Mouse (Mus musculus) layer of hippocampus, postnatal 36 days (tissue): ENCODE data around the gene Klhl26. TPM values are rescaled to one million over a fixed set of nuclear protein-coding genes. Genes with fewer than 3 reads are reported as not detected.
"Not testable (repeated sequence)": the region's sequence is repeated elsewhere in the genome, so short reads cannot be mapped to it uniquely, and the experiment has no call there.

ENCODE experiments used
- DNase-seq, 2 experiments: peaks; one replicate each; pipeline ENCODE4 v3.0.0; 2022
- total RNA-seq, 2 experiments: library from RNA; stranded (reverse); gene quantifications; 2 replicates each; pipeline ENCODE4 v1.2.3; 2021

Klhl26 gene
- 10 to 100 TPM; 57.4 to 59.0 TPM for total RNA-seq

- peak; percentile 89 to 91 for DNase-seq
Measured at GRCm38 (mm10) chr8:70476333-70477268, at the start of gene Klhl26. Gene Klhl26 (minus strand): TSS chr8:70476968.

DNA sequence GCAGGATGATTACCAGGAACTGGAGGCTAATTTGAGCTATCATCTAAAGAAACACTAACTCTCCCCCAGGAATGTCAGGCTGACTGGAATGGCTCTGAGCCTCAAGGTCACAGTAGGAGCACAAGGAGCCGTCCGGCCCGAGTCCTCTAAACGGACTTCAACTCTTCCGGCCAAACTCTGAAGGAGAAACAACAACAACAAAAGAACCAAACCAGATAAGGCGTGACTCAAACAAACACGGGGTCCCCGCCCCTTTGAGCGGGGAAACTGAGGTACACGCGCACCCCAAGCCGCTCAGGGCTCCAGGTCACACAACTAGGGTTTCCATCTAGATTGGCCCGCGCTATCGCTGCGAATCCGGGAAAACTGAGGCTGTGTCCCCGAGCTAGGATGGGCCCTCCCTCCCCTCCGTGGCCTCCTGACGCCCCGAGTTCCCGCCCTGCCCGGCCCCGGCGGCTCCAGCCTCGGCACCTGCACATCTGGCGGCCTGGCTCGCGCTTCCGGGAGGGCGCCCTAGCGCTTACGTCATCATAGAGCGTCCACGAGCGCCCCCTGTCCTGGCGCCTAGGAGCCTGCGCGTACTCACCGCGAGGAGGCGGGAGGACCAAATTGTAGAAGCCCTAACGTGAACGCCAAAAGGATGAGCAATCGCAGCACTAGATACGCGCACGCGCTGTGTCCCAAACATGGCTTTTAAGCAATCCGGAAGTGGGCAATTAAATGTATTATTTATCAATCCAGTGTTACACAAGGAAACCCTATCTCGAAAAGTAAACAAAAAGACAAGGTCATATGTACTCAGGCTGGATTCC lies 46.0 kb upstream of the Klhl26 start:
- DNase-seq, result peak; percentile 95 to 96

- no peak for DNase-seq
Measured at GRCm38 (mm10) chr8:70519606-70520005, 42.8 kb upstream of the Klhl26 start.

- DNase-seq, result no peak
Measured at GRCm38 (mm10) chr8:70519043-70519442, 42.3 kb upstream of the Klhl26 start.

GRCm38 (mm10) chr8:70517940-70518643 lies 41.3 kb upstream of the Klhl26 start:
- no peak for DNase-seq

GRCm38 (mm10) chr8:70513441-70513840 lies 36.7 kb upstream of the Klhl26 start:
- DNase-seq, result no peak

DNA sequence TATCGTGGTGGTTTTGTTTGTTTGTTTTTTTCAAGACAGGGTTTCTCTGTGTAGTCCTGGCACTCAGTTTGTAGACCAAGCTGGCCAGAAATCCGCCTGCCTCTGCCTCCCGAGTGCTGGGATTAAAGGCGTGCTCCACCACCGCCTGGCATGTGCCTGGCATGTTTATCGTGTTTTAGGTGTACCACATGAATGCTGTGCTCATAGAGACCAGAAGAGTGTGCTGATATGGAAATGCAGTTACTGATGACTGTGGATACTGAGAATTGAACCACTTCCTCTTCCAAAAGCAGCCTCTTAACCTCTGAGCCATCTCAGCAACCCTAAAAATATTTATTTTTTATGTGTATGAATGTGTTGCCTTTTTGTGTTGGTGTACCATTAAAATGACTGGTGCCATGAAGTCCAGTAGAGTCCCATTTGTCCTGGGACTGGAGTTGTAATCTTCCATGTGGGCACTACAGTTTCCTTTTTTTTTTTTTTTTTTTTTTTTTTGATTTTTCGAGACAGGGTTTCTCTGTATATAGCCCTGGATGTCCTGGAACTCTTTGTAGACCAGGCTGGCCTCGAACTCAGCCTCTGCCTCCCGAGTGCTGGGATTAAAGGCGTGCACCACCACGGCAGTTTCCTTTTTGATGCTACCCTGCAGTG lies 35.6 kb upstream of the Klhl26 start:
- DNase-seq, result no peak

DNA sequence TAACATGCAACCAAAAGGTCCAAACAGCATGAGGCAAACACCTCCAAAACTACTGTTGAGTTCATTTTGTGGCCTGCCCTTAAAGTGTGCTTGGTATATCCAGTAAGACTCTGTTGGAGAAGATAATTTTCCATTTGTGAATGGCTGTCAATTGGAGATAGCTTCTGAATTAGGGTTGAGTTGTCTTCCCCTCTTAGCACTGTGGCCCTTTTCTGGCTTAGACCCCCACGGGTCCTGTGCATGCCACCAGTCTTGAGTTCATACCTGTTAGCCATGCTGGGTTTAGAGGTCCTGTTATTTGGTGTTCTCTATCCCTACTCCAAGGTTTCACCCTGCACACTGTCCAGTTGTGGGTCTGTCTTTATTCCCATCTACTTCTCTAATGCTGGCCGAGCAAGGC lies 35.0 kb upstream of the Klhl26 start:
- DNase-seq, result no peak

DNA sequence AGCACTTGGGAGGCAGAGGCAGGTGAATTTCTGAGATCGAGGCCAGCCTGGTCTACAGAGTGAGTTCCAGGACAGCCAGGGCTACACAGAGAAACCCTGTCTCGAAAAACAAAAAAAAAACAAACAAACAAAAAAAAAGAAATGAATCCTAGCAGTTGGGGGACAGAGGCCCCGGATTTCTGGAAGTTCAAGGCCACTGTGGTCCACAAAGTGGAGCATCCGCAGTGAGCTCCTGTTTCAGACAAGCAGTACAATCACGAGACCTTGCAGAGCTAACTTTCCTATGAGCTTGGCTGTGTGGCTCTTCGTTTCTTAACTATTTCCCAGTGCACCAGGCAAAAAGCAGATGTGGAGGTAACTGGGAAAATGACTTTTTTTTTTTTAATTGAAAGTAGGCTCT lies 34.4 kb upstream of the Klhl26 start:
- DNase-seq, result not testable (repeated sequence)

DNA sequence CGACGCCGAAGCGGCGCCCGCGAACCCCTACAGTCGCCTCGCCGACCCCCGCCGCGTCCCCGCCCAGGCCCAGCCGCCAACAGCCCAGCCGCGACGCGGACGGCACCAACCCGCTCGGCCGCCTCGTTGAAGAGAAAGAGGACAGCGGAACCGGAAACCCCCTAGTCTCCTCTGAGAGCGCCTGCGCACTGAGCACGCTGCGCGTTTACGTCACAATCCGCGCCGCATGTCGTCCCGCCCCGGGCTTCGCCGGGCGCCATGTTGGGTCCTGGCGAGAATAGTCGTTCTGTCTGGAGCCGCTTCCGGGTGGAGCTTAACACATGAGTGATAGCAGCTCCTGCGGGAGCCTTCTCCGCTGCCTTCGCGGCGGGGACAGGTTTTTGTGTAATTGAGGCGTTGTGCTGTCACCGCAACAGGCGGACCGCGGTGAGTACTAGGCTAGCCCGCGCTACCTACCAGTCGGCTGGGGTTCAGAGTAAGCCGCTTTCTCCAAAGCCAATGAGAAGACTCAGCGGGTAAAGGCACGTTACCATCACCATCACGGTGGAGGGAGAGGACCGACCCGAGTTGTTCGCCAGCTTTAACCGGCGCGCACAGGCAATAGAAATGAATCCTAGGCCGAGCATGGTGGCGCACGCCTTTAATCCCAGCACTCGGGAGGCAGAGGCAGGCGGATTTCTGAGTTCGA lies 33.6 kb upstream of the Klhl26 start, which contains the start of gene Uba52:
TSS of gene Uba52 (minus strand) at position 574 of the 688 bp plus-strand sequence.
- peak; percentile 98 for DNase-seq

DNA sequence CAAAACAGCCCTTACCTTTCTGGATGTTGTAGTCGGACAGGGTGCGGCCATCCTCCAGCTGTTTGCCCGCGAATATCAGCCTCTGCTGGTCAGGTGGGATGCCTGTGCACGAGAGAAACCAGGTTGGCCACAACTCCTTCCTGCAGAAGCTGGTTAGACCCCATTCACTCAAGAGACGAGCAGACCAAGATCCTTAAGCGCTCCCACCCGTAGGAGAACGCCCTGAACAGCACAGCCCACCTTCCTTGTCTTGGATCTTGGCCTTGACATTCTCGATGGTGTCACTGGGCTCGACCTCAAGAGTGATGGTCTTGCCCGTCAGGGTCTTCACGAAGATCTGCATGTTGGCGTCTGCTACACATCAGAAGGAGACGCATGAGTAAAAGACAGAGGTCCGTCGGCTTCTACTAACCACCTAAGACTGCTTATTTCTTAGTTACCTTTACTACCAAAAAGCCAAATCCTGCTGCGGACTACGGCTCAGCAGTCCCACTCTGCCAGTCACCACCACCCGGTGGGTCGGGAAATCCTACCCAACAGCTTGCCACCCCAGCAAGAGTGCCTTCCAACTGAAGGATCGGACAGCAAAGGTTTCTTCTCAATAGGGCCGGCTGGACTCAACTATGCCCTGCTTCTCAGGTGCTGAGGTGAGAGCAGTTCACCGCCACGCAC lies 32.6 kb upstream of the Klhl26 start:
- DNase-seq, result no peak

- no peak for DNase-seq
Measured at GRCm38 (mm10) chr8:70507027-70507393, 30.2 kb upstream of the Klhl26 start.

- DNase-seq, result peak; percentile 91
Measured at GRCm38 (mm10) chr8:70506328-70507026, 29.7 kb upstream of the Klhl26 start, which contains the start of gene Rex1bd. Gene Rex1bd (minus strand): TSS chr8:70506752.

- no peak for DNase-seq
Measured at GRCm38 (mm10) chr8:70505698-70506327, 29.0 kb upstream of the Klhl26 start.

GRCm38 (mm10) chr8:70504851-70505250 lies 28.1 kb upstream of the Klhl26 start:
- peak; percentile 68 to 78 for DNase-seq

GRCm38 (mm10) chr8:70504291-70504716 lies 27.5 kb upstream of the Klhl26 start:
- peak; percentile 54 to 70 for DNase-seq

- DNase-seq, result peak; percentile 53 to 60
Measured at GRCm38 (mm10) chr8:70503062-70503750, 26.4 kb upstream of the Klhl26 start.

- DNase-seq, result no peak
Measured at GRCm38 (mm10) chr8:70502540-70502939, 25.8 kb upstream of the Klhl26 start.
